Mouse (Mus musculus) adrenal gland (tissue): ENCODE data around the gene Met.

Source experiments
- intact Hi-C: fragments of 180-260 bp; cut with DNase I; formaldehyde crosslinking; loops from one replicate; pipeline ENCODE4 v1.15.1; 2025
- long read RNA-seq, 2 experiments: library from polyadenylated mRNA; unstranded; transcript quantifications; one replicate each; pipeline ENCODE4 v2.0.0; 2020; ENCODE audit warnings: borderline replicate concordance in 1 of 2; ENCODE audit not compliant: insufficient replicate concordance in 1 of 2

Gene Met
- long read RNA-seq, experiment 1: 0 reads
- long read RNA-seq, experiment 2: 0 reads

- intact Hi-C loops: loop anchor here (10.0 kb wide), 1 partner anchor 131 kb away; no protein-coding TSS in a partner anchor
Measured at GRCm38 (mm10) chr6:17463434-17464280, at the start of gene Met. TSS of gene Met (plus strand) at chr6:17463800.

GRCm38 (mm10) chr6:17418226-17418625 lies 45.4 kb upstream of the Met start:
- intact Hi-C loops: no loop called here

GRCm38 (mm10) chr6:17422432-17422831 lies 41.2 kb upstream of the Met start:
- intact Hi-C loops: no loop called here

- intact Hi-C loops: no loop called here
Measured at GRCm38 (mm10) chr6:17429041-17429440, 34.6 kb upstream of the Met start.

- intact Hi-C loops: no loop called here
Measured at GRCm38 (mm10) chr6:17429611-17430010, 34.0 kb upstream of the Met start.

GRCm38 (mm10) chr6:17443311-17443710 lies 20.3 kb upstream of the Met start:
- intact Hi-C loops: no loop called here

- intact Hi-C loops: no loop called here
Measured at GRCm38 (mm10) chr6:17451305-17451704, 12.3 kb upstream of the Met start.

- intact Hi-C loops: no loop called here
Measured at GRCm38 (mm10) chr6:17455116-17455515, 8.5 kb upstream of the Met start.

- intact Hi-C loops: no loop called here
Measured at GRCm38 (mm10) chr6:17459561-17459960, 4.0 kb upstream of the Met start.

GRCm38 (mm10) chr6:17461435-17461834 lies 2.2 kb upstream of the Met start:
- intact Hi-C loops: loop anchor here (10.0 kb wide), 1 partner anchor 133 kb away; no protein-coding TSS in a partner anchor

- intact Hi-C loops: loop anchor here (10.0 kb wide), 1 partner anchor 130 kb away; no protein-coding TSS in a partner anchor
Measured at GRCm38 (mm10) chr6:17464281-17465025, 853 bp downstream of the Met start.

GRCm38 (mm10) chr6:17466526-17466925 lies 2.9 kb downstream of the Met start:
- intact Hi-C loops: loop anchor here (10.0 kb wide), 1 partner anchor 128 kb away; no protein-coding TSS in a partner anchor

GRCm38 (mm10) chr6:17468993-17469392 lies 5.4 kb downstream of the Met start:
- intact Hi-C loops: loop anchor here (10.0 kb wide), 1 partner anchor 126 kb away; no protein-coding TSS in a partner anchor

GRCm38 (mm10) chr6:17473128-17473527 lies 9.5 kb downstream of the Met start:
- intact Hi-C loops: no loop called here

GRCm38 (mm10) chr6:17477823-17478222 lies 14.2 kb downstream of the Met start:
- intact Hi-C loops: no loop called here

- intact Hi-C loops: no loop called here
Measured at GRCm38 (mm10) chr6:17478252-17478651, 14.7 kb downstream of the Met start.

GRCm38 (mm10) chr6:17478838-17479570 lies 15.4 kb downstream of the Met start:
- intact Hi-C loops: no loop called here

- intact Hi-C loops: no loop called here
Measured at GRCm38 (mm10) chr6:17481068-17481467, 17.5 kb downstream of the Met start.

- intact Hi-C loops: no loop called here
Measured at GRCm38 (mm10) chr6:17485244-17485643, 21.6 kb downstream of the Met start.

- intact Hi-C loops: no loop called here
Measured at GRCm38 (mm10) chr6:17485782-17486181, 22.2 kb downstream of the Met start.

- intact Hi-C loops: no loop called here
Measured at GRCm38 (mm10) chr6:17488291-17488817, 24.8 kb downstream of the Met start.
